Mouse (Mus musculus) myocyte (in vitro differentiated cells): ENCODE measurements at regions not wholly inside any gene's neighbourhood (a gene's known extent, or its start where the extent isn't known, plus 50 kb on each side); places are given as distances from the start of the nearest gene placed in this dataset.

ENCODE experiments used
- H3K27me3 ChIP-seq: one replicate; pipeline ENCODE4 v1.6.1; 2011; ENCODE audit not compliant: control insufficient read depth, insufficient read depth, insufficient read length
- H3K36me3 ChIP-seq: one replicate; pipeline ENCODE4 v1.6.1; 2011; ENCODE audit not compliant: control insufficient read depth, insufficient read depth
- H3K4me2 ChIP-seq: one replicate; pipeline ENCODE4 v1.6.1; 2011; ENCODE audit warnings: low read depth, control low read depth
- H3K4me3 ChIP-seq: one replicate; pipeline ENCODE4 v1.5.1; 2011; ENCODE audit warnings: mild to moderate bottlenecking, control low read depth, moderate library complexity
- H3K79me2 ChIP-seq: one replicate; pipeline ENCODE4 v1.6.1; 2011; ENCODE audit not compliant: control insufficient read depth, insufficient read depth
- H3ac ChIP-seq: one replicate; pipeline ENCODE4 v1.6.1; 2011; ENCODE audit not compliant: control insufficient read depth, insufficient read length
- CEBPB ChIP-seq: IDR thresholded peaks from 2 replicates; pipeline ENCODE4 v1.6.1; 2011; ENCODE audit warnings: mild to moderate bottlenecking, moderate library complexity; ENCODE audit not compliant: poor library complexity, insufficient read depth, severe bottlenecking
- E2F4 ChIP-seq: IDR thresholded peaks from one replicate; pipeline ENCODE4 v1.6.1; 2011; ENCODE audit warnings: mild to moderate bottlenecking, control low read depth, moderate library complexity; ENCODE audit not compliant: insufficient read depth
- MAX ChIP-seq: IDR thresholded peaks from one replicate; pipeline ENCODE4 v1.6.1; 2011; ENCODE audit warnings: low read depth, mild to moderate bottlenecking, control low read depth
- MYOD1 ChIP-seq, 3 experiments: IDR thresholded peaks; one replicate each; pipeline ENCODE4 v1.6.1; 2011; ENCODE audit warnings: control low read depth in 2 of 3, low read depth in 2 of 3, mild to moderate bottlenecking in 2 of 3, moderate library complexity in 1 of 3; ENCODE audit not compliant: insufficient read length in 2 of 3, control insufficient read depth in 1 of 3
- MYOG ChIP-seq, 3 experiments: IDR thresholded peaks; one replicate each; pipeline ENCODE4 v1.6.1; 2011; ENCODE audit warnings: control low read depth in 2 of 3, low read depth in 2 of 3, mild to moderate bottlenecking in 2 of 3; ENCODE audit not compliant: insufficient read length in 2 of 3, control insufficient read depth in 1 of 3, insufficient read depth in 1 of 3
- POLR2A ChIP-seq: IDR thresholded peaks from one replicate; pipeline ENCODE4 v1.6.1; 2011; ENCODE audit warnings: low read depth, mild to moderate bottlenecking, control low read depth, moderate library complexity; ENCODE audit not compliant: insufficient read length
- POLR2AphosphoS2 ChIP-seq: IDR thresholded peaks from one replicate; pipeline ENCODE4 v1.6.1; 2011; ENCODE audit warnings: low read depth, control low read depth; ENCODE audit not compliant: insufficient read length
- REST ChIP-seq: IDR thresholded peaks from one replicate; pipeline ENCODE4 v1.6.1; 2011; ENCODE audit warnings: mild to moderate bottlenecking, control low read depth, moderate library complexity; ENCODE audit not compliant: insufficient read depth, insufficient read length
- SRF ChIP-seq: IDR thresholded peaks from one replicate; pipeline ENCODE4 v1.6.1; 2011; ENCODE audit warnings: low read depth; ENCODE audit not compliant: control insufficient read depth, insufficient read length
- TCF12 ChIP-seq: IDR thresholded peaks from one replicate; pipeline ENCODE4 v1.6.1; 2011; ENCODE audit warnings: mild to moderate bottlenecking, control low read depth; ENCODE audit not compliant: poor library complexity, insufficient read depth, severe bottlenecking
- TCF3 ChIP-seq: IDR thresholded peaks from one replicate; pipeline ENCODE4 v1.6.1; 2011; ENCODE audit warnings: low read depth, control low read depth; ENCODE audit not compliant: insufficient read length
- USF1 ChIP-seq: IDR thresholded peaks from one replicate; pipeline ENCODE4 v1.6.1; 2011; ENCODE audit warnings: low read depth, mild to moderate bottlenecking, control low read depth, moderate library complexity

DNA sequence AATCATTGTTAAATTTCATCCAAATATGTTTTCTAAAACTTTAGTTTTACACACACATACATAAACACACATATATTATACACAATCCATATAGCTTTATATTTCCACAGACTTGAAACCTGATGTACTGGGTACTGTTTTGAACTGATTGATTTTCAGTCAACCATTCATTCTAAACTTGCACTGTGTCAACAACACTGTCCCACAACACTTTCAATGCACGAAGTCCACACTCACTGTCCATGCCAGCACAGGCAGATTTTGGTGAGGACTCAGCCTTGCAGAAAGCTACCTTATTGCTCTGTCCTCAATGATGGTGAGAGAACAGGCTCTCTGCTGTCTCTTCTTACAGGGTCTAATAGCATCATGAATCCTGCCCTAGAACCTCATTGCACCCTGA is 127.3 kb downstream of the Olfr721-ps1 start:
- no peak overlapping the region for H3K4me3 ChIP-seq
- H3K27me3 ChIP-seq: no peaks in the 10 kb centered on the region
- TF ChIP-seq USF1: no peak
- no peak for TF ChIP-seq SRF
- no peak for TF ChIP-seq MYOG (IDR thresholded peaks at IDR 0.05; ENCODE audit: control insufficient read depth in 1 of 3, insufficient read depth in 1 of 3, insufficient read length in 2 of 3, low read depth in 2 of 3)
- TF ChIP-seq E2F4: no peak
- TF ChIP-seq REST: no peak
- TF ChIP-seq POLR2A: no peak
- TF ChIP-seq POLR2AphosphoS2: no peak
- H3K36me3 ChIP-seq: no peaks in the 10 kb centered on the region
- no peaks in the 10 kb centered on the region for H3K79me2 ChIP-seq
- no peak overlapping the region for H3K4me2 ChIP-seq
- no peak overlapping the region for H3ac ChIP-seq

DNA sequence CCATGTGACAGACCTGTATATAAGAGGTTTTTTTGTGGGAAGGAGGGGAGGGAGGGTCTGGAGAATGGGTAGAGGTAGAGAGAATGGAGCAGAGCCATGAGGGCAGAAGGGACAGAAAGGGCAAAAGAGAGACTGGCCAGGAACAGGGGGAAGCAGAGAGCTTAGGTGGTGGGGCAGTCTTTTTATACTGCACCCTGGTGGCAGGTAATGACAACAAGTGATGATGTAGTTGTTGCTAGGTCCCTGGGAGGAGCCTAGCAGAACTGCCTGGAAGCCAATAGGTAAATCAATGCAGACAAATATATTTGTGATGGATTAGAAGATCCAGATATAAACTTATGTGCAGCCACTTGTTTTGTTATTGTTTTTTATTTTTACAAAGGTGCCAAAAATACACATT is 140.1 kb downstream of the Olfr721-ps1 start:
- H3K27me3 ChIP-seq: no peaks in the 10 kb centered on the region
- no peak overlapping the region for H3K4me2 ChIP-seq
- H3K4me3 ChIP-seq: no peak overlapping the region
- H3K79me2 ChIP-seq: no peaks in the 10 kb centered on the region
- H3K36me3 ChIP-seq: no peaks in the 10 kb centered on the region
- no peak for TF ChIP-seq POLR2AphosphoS2
- H3ac ChIP-seq: no peak overlapping the region

DNA sequence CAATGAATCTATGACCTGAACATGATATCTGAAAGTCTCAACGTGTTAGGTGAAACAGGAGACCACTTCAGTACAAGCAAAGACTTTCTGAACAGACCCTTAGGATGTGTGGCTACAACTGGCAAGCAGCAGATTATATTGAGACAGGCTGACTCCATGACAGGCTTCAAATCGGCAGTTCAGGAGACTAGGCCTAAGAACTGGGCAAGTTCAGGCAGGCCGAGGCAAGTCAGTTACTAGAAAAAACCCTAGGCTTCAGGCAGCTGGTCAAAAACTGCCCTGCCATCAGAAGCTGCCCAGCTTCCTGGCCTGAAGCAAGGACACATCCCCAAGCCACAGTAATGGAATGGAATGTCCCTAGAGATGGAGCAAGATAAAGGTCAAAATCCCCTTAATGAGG is 140.6 kb downstream of the Olfr721-ps1 start:
- Histone ChIP-seq H3K27me3 (no peaks in the 10 kb centered on the region), H3K4me3 (no peak overlapping the region), H3K36me3 (no peaks in the 10 kb centered on the region), H3K79me2 (no peaks in the 10 kb centered on the region), H3ac (no peak overlapping the region), H3K4me2 (no peak overlapping the region)
- TF ChIP-seq MAX: no peak
- no peak for TF ChIP-seq TCF12
- no peak for TF ChIP-seq E2F4
- no peak for TF ChIP-seq POLR2AphosphoS2
- no peak for TF ChIP-seq POLR2A
- TF ChIP-seq REST: no peak
- TF ChIP-seq TCF3: no peak
- TF ChIP-seq MYOD1 (IDR thresholded peaks at IDR 0.05; ENCODE audit: control insufficient read depth in 1 of 3, insufficient read length in 2 of 3, low read depth in 2 of 3): no peak
- TF ChIP-seq MYOG (IDR thresholded peaks at IDR 0.05; ENCODE audit: control insufficient read depth in 1 of 3, insufficient read depth in 1 of 3, insufficient read length in 2 of 3, low read depth in 2 of 3): no peak
- TF ChIP-seq CEBPB: no peak
- no peak for TF ChIP-seq SRF
- TF ChIP-seq USF1: no peak

DNA sequence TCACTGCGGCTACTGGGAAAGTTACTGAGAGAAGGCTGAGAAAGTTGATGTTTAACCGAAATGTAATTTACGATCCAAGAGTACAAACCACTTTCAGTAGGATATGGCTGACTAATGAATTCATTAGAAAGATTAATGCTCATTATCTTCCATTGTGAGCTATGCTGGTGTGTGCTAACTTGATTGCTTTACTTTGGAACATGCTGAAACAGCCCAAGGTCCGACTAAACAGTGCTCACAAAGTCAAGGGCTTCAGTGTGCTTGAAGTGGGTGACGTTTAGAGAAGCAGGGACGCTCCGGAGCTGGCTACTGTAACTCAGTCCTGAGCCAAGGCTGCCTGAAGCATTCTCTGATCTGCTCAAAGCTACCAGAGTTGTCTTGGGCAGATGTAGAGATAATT is 143.1 kb downstream of the Olfr721-ps1 start:
- H3ac ChIP-seq: no peak overlapping the region
- TF ChIP-seq POLR2AphosphoS2: no peak
- no peak for TF ChIP-seq E2F4
- TF ChIP-seq POLR2A: no peak
- no peak for TF ChIP-seq CEBPB
- no peak for TF ChIP-seq MYOD1 (IDR thresholded peaks at IDR 0.05; ENCODE audit: control insufficient read depth in 1 of 3, insufficient read length in 2 of 3, low read depth in 2 of 3)
- TF ChIP-seq TCF12: no peak
- no peak for TF ChIP-seq USF1
- no peak for TF ChIP-seq MAX
- TF ChIP-seq REST: no peak
- no peak for TF ChIP-seq TCF3
- TF ChIP-seq MYOG (IDR thresholded peaks at IDR 0.05; ENCODE audit: control insufficient read depth in 1 of 3, insufficient read depth in 1 of 3, insufficient read length in 2 of 3, low read depth in 2 of 3): no peak
- no peak for TF ChIP-seq SRF
- H3K36me3 ChIP-seq: no peaks in the 10 kb centered on the region
- no peak overlapping the region for H3K4me2 ChIP-seq
- no peak overlapping the region for H3K4me3 ChIP-seq
- H3K27me3 ChIP-seq: no peaks in the 10 kb centered on the region
- H3K79me2 ChIP-seq: no peaks in the 10 kb centered on the region

DNA sequence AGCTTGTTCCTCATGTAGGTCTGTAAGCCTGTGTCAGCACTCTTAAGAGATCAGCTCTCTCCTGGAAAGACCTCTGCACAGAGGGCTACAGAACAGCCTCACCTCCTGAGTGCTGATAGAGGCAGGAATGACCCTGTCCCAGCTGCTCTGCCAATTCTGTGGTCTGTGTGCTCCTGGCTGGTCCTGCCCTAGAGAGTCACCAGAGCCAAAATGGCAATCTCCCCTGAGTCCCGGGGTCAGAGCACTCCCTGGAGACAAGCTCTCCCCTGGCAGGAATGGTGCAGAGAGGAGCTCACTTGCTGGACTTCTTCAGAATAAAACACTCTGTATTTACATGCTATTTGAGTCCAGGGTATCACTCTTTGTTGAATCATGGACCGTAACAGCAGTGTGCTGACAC is 149.9 kb upstream of the Slc4a7 start:
- Histone ChIP-seq H3K36me3 (no peaks in the 10 kb centered on the region), H3K4me2 (no peak overlapping the region), H3ac (no peak overlapping the region), H3K4me3 (no peak overlapping the region), H3K79me2 (no peaks in the 10 kb centered on the region), H3K27me3 (no peaks in the 10 kb centered on the region)
- TF ChIP-seq USF1: no peak
- TF ChIP-seq MAX: no peak
- no peak for TF ChIP-seq TCF12
- no peak for TF ChIP-seq REST
- TF ChIP-seq MYOG (IDR thresholded peaks at IDR 0.05; ENCODE audit: control insufficient read depth in 1 of 3, insufficient read depth in 1 of 3, insufficient read length in 2 of 3, low read depth in 2 of 3): no peak
- TF ChIP-seq CEBPB: no peak
- no peak for TF ChIP-seq E2F4
- TF ChIP-seq POLR2A: no peak

DNA sequence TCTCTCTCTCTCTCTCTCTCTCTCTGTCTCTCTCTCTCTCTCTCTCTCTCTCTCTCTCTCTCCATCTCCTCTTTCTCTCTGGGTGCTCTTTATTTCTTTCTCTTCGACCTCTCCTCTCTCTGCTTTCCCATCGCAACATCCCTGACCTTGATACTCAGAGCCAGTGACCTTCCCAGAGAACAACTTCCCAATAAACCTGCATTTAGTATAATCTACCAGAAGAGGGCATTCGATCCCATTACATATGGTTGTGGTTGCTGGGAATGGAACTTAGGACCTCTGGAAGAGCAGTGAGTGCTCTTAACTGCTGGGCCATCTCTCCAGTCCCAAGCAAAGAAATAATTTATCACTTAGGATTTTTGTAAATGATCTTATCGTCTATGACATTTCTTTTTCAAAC is 127.2 kb upstream of the Slc4a7 start:
- Histone ChIP-seq H3K27me3 (no peaks in the 10 kb centered on the region), H3K4me3 (no peak overlapping the region), H3K4me2 (no peak overlapping the region), H3ac (no peak overlapping the region), H3K79me2 (no peaks in the 10 kb centered on the region), H3K36me3 (no peaks in the 10 kb centered on the region)
- TF ChIP-seq POLR2A: no peak
- TF ChIP-seq MYOD1 (IDR thresholded peaks at IDR 0.05; ENCODE audit: control insufficient read depth in 1 of 3, insufficient read length in 2 of 3, low read depth in 2 of 3): no peak
